Mouse (Mus musculus) ovary, postnatal 10 days (tissue): ENCODE measurements around the gene Aipl1.

Source experiments
- DNase-seq: peaks from one replicate; pipeline ENCODE4 v3.0.0; 2022; ENCODE audit warnings: low spot score

Gene Aipl1

GRCm38 (mm10) chr11:72037409-72037808 lies at the start of gene Aipl1:
Aipl1 (minus strand) TSS chr11:72037509.
- no peak for DNase-seq

GRCm38 (mm10) chr11:72086251-72087046 lies 49.1 kb upstream of the Aipl1 start:
- no peak for DNase-seq

GRCm38 (mm10) chr11:72084337-72084736 lies 47.0 kb upstream of the Aipl1 start:
- DNase-seq, result no peak

- no peak for DNase-seq
Measured at GRCm38 (mm10) chr11:72082601-72083000, 45.3 kb upstream of the Aipl1 start.

GRCm38 (mm10) chr11:72080461-72080860 lies 43.2 kb upstream of the Aipl1 start:
- DNase-seq, result no peak

GRCm38 (mm10) chr11:72078647-72079046 lies 41.3 kb upstream of the Aipl1 start:
- no peak for DNase-seq

GRCm38 (mm10) chr11:72078056-72078455 lies 40.7 kb upstream of the Aipl1 start:
- DNase-seq, result no peak

- DNase-seq, result no peak
Measured at GRCm38 (mm10) chr11:72074230-72074629, 36.9 kb upstream of the Aipl1 start.

GRCm38 (mm10) chr11:72072331-72072905 lies 35.1 kb upstream of the Aipl1 start:
- DNase-seq, result no peak

GRCm38 (mm10) chr11:72070733-72071132 lies 33.4 kb upstream of the Aipl1 start:
- DNase-seq, result no peak

- DNase-seq, result no peak
Measured at GRCm38 (mm10) chr11:72068026-72068425, 30.7 kb upstream of the Aipl1 start.

- no peak for DNase-seq
Measured at GRCm38 (mm10) chr11:72067326-72067725, 30.0 kb upstream of the Aipl1 start.

- DNase-seq, result no peak
Measured at GRCm38 (mm10) chr11:72066330-72066729, 29.0 kb upstream of the Aipl1 start.

GRCm38 (mm10) chr11:72065103-72065502 lies 27.8 kb upstream of the Aipl1 start:
- no peak for DNase-seq

- no peak for DNase-seq
Measured at GRCm38 (mm10) chr11:72064414-72064813, 27.1 kb upstream of the Aipl1 start.

- DNase-seq, result no peak
Measured at GRCm38 (mm10) chr11:72061093-72061620, 23.8 kb upstream of the Aipl1 start.

GRCm38 (mm10) chr11:72060416-72060815 lies 23.1 kb upstream of the Aipl1 start:
- no peak for DNase-seq

GRCm38 (mm10) chr11:72057166-72057565 lies 19.9 kb upstream of the Aipl1 start:
- no peak for DNase-seq

- DNase-seq, result no peak
Measured at GRCm38 (mm10) chr11:72055176-72055575, 17.9 kb upstream of the Aipl1 start.

- no peak for DNase-seq
Measured at GRCm38 (mm10) chr11:72052636-72053035, 15.3 kb upstream of the Aipl1 start.

GRCm38 (mm10) chr11:72052221-72052620 lies 14.9 kb upstream of the Aipl1 start:
- DNase-seq, result no peak

GRCm38 (mm10) chr11:72050895-72051858 lies 13.9 kb upstream of the Aipl1 start:
- no peak for DNase-seq
